Mouse (Mus musculus): ENCODE data around the gene Mettl21e. TPM values are rescaled to one million over a fixed set of nuclear protein-coding genes. Genes with fewer than 3 reads are reported as not detected.
"Not testable (repeated sequence)": the region's sequence is repeated elsewhere in the genome, so short reads cannot be mapped to it uniquely, and the experiment has no call there.

Gene Mettl21e
- not detected in 2 replicates for polyA plus RNA-seq (2012; ENCODE audit: insufficient read depth, insufficient read length, missing spikeins)

GRCm38 (mm10) chr1:44218876-44219275 is at the start of gene Mettl21e:
TSS of gene Mettl21e (minus strand) at chr1:44218961.
- H3K4me1 ChIP-seq (ENCODE audit: control insufficient read depth, insufficient read depth, low read length), result no peaks in the 10 kb centered on the region
- TF ChIP-seq POLR2A (IDR thresholded peaks at IDR 0.05; ENCODE audit: borderline replicate concordance, low read depth, low read length) (no peak), CTCF (IDR thresholded peaks at IDR 0.05; ENCODE audit: low read depth, low read length) (no peak)
- H3K27ac ChIP-seq (ENCODE audit: insufficient read depth, low read depth, low read length), result no peak within 1 kb of the TSS
- no peak within 1 kb of the TSS for H3K4me3 ChIP-seq (ENCODE audit: insufficient read depth, low read length)

- H3K4me1 ChIP-seq (ENCODE audit: control insufficient read depth, insufficient read depth, low read length); H3K27ac ChIP-seq (ENCODE audit: insufficient read depth, low read depth, low read length); H3K4me3 ChIP-seq (ENCODE audit: insufficient read depth, low read length): not testable (repeated sequence)
These were observed 21.7 kb upstream of the Mettl21e start for GRCm38 (mm10) chr1:44240440-44240839.

GRCm38 (mm10) chr1:44239969-44240368 is 21.2 kb upstream of the Mettl21e start:
- H3K4me1 ChIP-seq (ENCODE audit: control insufficient read depth, insufficient read depth, low read length), result no peaks in the 10 kb centered on the region
- no peak for TF ChIP-seq CTCF (IDR thresholded peaks at IDR 0.05; ENCODE audit: low read depth, low read length)
- no peak for TF ChIP-seq POLR2A (IDR thresholded peaks at IDR 0.05; ENCODE audit: borderline replicate concordance, low read depth, low read length)
- no peak overlapping the region for H3K4me3 ChIP-seq (ENCODE audit: insufficient read depth, low read length)
- H3K27ac ChIP-seq (ENCODE audit: insufficient read depth, low read depth, low read length), result no peak overlapping the region

GRCm38 (mm10) chr1:44237305-44237704 is 18.5 kb upstream of the Mettl21e start:
- no peak overlapping the region for H3K4me3 ChIP-seq (ENCODE audit: insufficient read depth, low read length)
- no peaks in the 10 kb centered on the region for H3K4me1 ChIP-seq (ENCODE audit: control insufficient read depth, insufficient read depth, low read length)
- TF ChIP-seq POLR2A (IDR thresholded peaks at IDR 0.05; ENCODE audit: borderline replicate concordance, low read depth, low read length) (no peak), CTCF (IDR thresholded peaks at IDR 0.05; ENCODE audit: low read depth, low read length) (no peak)
- no peak overlapping the region for H3K27ac ChIP-seq (ENCODE audit: insufficient read depth, low read depth, low read length)

GRCm38 (mm10) chr1:44235311-44235710 is 16.6 kb upstream of the Mettl21e start:
- Histone ChIP-seq H3K4me1 (ENCODE audit: control insufficient read depth, insufficient read depth, low read length) (no peaks in the 10 kb centered on the region), H3K4me3 (ENCODE audit: insufficient read depth, low read length) (no peak overlapping the region), H3K27ac (ENCODE audit: insufficient read depth, low read depth, low read length) (no peak overlapping the region)
- TF ChIP-seq POLR2A (IDR thresholded peaks at IDR 0.05; ENCODE audit: borderline replicate concordance, low read depth, low read length) (no peak), CTCF (IDR thresholded peaks at IDR 0.05; ENCODE audit: low read depth, low read length) (no peak)

- H3K4me3 ChIP-seq (ENCODE audit: insufficient read depth, low read length); H3K4me1 ChIP-seq (ENCODE audit: control insufficient read depth, insufficient read depth, low read length); H3K27ac ChIP-seq (ENCODE audit: insufficient read depth, low read depth, low read length): not testable (repeated sequence)
These were observed 15.8 kb upstream of the Mettl21e start for GRCm38 (mm10) chr1:44234531-44234930.

GRCm38 (mm10) chr1:44229044-44229443 is 10.3 kb upstream of the Mettl21e start:
- no peak for TF ChIP-seq POLR2A (IDR thresholded peaks at IDR 0.05; ENCODE audit: borderline replicate concordance, low read depth, low read length)
- TF ChIP-seq CTCF (IDR thresholded peaks at IDR 0.05; ENCODE audit: low read depth, low read length), result no peak

GRCm38 (mm10) chr1:44217118-44217517 is 1.6 kb downstream of the Mettl21e start:
- Histone ChIP-seq H3K4me3 (ENCODE audit: insufficient read depth, low read length) (no peak overlapping the region), H3K27ac (ENCODE audit: insufficient read depth, low read depth, low read length) (no peak overlapping the region), H3K4me1 (ENCODE audit: control insufficient read depth, insufficient read depth, low read length) (no peaks in the 10 kb centered on the region)
- no peak for TF ChIP-seq POLR2A (IDR thresholded peaks at IDR 0.05; ENCODE audit: borderline replicate concordance, low read depth, low read length)
- TF ChIP-seq CTCF (IDR thresholded peaks at IDR 0.05; ENCODE audit: low read depth, low read length), result no peak

More at GRCm38 (mm10) chr1:44229044-44229443, 10.3 kb upstream of the Mettl21e start:
- Histone ChIP-seq H3K4me1 (ENCODE audit: control insufficient read depth, insufficient read depth, low read length) (no peaks in the 10 kb centered on the region), H3K27ac (ENCODE audit: insufficient read depth, low read depth, low read length) (no peak overlapping the region), H3K4me3 (ENCODE audit: insufficient read depth, low read length) (no peak overlapping the region)

GRCm38 (mm10) chr1:44216352-44217116 is 2.2 kb downstream of the Mettl21e start:
- H3K27ac ChIP-seq (ENCODE audit: insufficient read depth, low read depth, low read length), result no peak overlapping the region
- no peak overlapping the region for H3K4me3 ChIP-seq (ENCODE audit: insufficient read depth, low read length)
- no peaks in the 10 kb centered on the region for H3K4me1 ChIP-seq (ENCODE audit: control insufficient read depth, insufficient read depth, low read length)
- TF ChIP-seq CTCF (IDR thresholded peaks at IDR 0.05; ENCODE audit: low read depth, low read length) (no peak), POLR2A (IDR thresholded peaks at IDR 0.05; ENCODE audit: borderline replicate concordance, low read depth, low read length) (no peak)

GRCm38 (mm10) chr1:44214443-44214842 is 4.3 kb downstream of the Mettl21e start:
- Histone ChIP-seq H3K4me3 (ENCODE audit: insufficient read depth, low read length) (no peak overlapping the region), H3K27ac (ENCODE audit: insufficient read depth, low read depth, low read length) (no peak overlapping the region), H3K4me1 (ENCODE audit: control insufficient read depth, insufficient read depth, low read length) (no peaks in the 10 kb centered on the region)
- TF ChIP-seq POLR2A (IDR thresholded peaks at IDR 0.05; ENCODE audit: borderline replicate concordance, low read depth, low read length) (no peak), CTCF (IDR thresholded peaks at IDR 0.05; ENCODE audit: low read depth, low read length) (no peak)

Measured in bone marrow macrophage, adult 2 months (primary cell).